Mouse (Mus musculus) liver, adult 2 months (tissue): ENCODE data around the gene Il2ra. TPM values are rescaled to one million over a fixed set of nuclear protein-coding genes. Genes with fewer than 3 reads are reported as not detected.

Source experiments
- DNase-seq: peaks from one replicate; pipeline ENCODE4 v3.0.0-alpha.2; 2011; ENCODE audit warnings: low read depth, low spot score; ENCODE audit errors: extremely low read depth
- H3K27ac ChIP-seq: fragments of 200-500 bp; replicated peaks from 2 replicates; pipeline ENCODE4 v1.5.1; 2012; ENCODE audit warnings: low read depth, mild to moderate bottlenecking, control low read depth, inconsistent platforms, low read length; ENCODE audit not compliant: insufficient read depth
- H3K27me3 ChIP-seq: fragments of 200-500 bp; 2 replicates; pipeline ENCODE4 v1.6.1; 2012; ENCODE audit warnings: mild to moderate bottlenecking, moderate library complexity, low read length, inconsistent platforms; ENCODE audit not compliant: control insufficient read depth, insufficient read depth
- H3K36me3 ChIP-seq: fragments of 200-500 bp; 2 replicates; pipeline ENCODE4 v1.6.1; 2012; ENCODE audit warnings: low read length, inconsistent platforms; ENCODE audit not compliant: control insufficient read depth, insufficient read depth
- H3K4me1 ChIP-seq: fragments of 200-500 bp; 2 replicates; pipeline ENCODE4 v1.6.1; 2011; ENCODE audit warnings: low read length; ENCODE audit not compliant: control insufficient read depth, insufficient read depth
- H3K4me3 ChIP-seq: fragments of 200-500 bp; 2 replicates; pipeline ENCODE4 v1.5.1; 2011; ENCODE audit warnings: low read depth, mild to moderate bottlenecking, control low read depth, low read length, moderate library complexity; ENCODE audit not compliant: insufficient read depth
- H3K79me2 ChIP-seq: fragments of 200-500 bp; 2 replicates; pipeline ENCODE4 v1.6.1; 2012; ENCODE audit warnings: inconsistent platforms, mild to moderate bottlenecking, low read length, moderate library complexity; ENCODE audit not compliant: control insufficient read depth, insufficient read depth
- H3K9ac ChIP-seq: fragments of 200-500 bp; 2 replicates; pipeline ENCODE4 v1.6.1; 2012; ENCODE audit warnings: low read depth, mild to moderate bottlenecking, control low read depth, inconsistent platforms, low read length
- CTCF ChIP-seq: fragments of 200-500 bp; IDR thresholded peaks from 2 replicates; pipeline ENCODE4 v1.5.1; 2011; ENCODE audit warnings: low read depth, low read length, control low read depth
- POLR2A ChIP-seq: fragments of 200-500 bp; IDR thresholded peaks from 2 replicates; pipeline ENCODE4 v1.6.1; 2011; ENCODE audit warnings: low read length, control low read depth; ENCODE audit not compliant: insufficient read depth; ENCODE audit errors: extremely low read depth
- WGBS: fragments of 180-500 bp; shearing (Covaris S2); methylation state at CpG from one replicate; pipeline ENCODE4 v1.1.7; 2018; 5-methylcytosine and 5-hydroxymethylcytosine counted together
- polyA plus RNA-seq: library from polyadenylated mRNA; depleted of rRNA; stranded (reverse); fragments of >200 nt; gene quantifications from 2 replicates; pipeline ENCODE4 v1.2.3, GENCODE M21; 2012
- total RNA-seq: library from RNA; depleted of rRNA; stranded (reverse); fragments of >200 nt; gene quantifications from 2 replicates; pipeline ENCODE4 v1.2.3, GENCODE M21; 2014

Il2ra gene
- total and polyA plus RNA-seq, 2 experiments, result 0.04 to 0.09 TPM

DNA sequence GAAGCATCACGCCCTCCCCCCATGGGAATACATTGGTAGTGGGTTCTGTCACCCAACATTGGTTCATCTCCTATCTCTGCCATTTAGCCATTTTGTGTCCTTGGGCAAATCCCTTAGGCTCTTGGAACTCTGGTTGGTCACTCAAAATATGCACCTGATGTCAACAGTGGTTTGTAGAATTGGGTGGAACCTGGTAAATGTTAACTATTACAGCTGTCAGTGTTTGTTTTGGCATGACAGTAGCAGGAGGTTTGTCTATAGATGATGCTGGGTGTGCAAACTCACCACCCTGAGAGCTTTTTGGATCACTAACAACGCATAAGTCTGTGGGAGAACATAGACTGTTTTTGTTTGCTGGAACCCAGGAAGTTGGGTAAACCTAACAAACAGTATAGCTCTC, 76.0 kb downstream of the Il2ra start:
- DNase-seq, result peak; percentile 84
- Histone ChIP-seq H3K27ac (peak overlapping the region; percentile 7), H3K79me2 (peaks cover 11% of the 10 kb centered on the region; the same call in 1 of the 2 replicates), H3K27me3 (no peaks in the 10 kb centered on the region), H3K4me3 (no peak overlapping the region), H3K9ac (no peak overlapping the region), H3K36me3 (peaks cover 69% of the 10 kb centered on the region), H3K4me1 (peaks cover 31% of the 10 kb centered on the region)
- 31% methylated on average over 2 of the region's 2 CpGs for WGBS
- TF ChIP-seq POLR2A, result no peak
- no peak for TF ChIP-seq CTCF

GRCm38 (mm10) chr2:11722564-11722963, 80.0 kb downstream of the Il2ra start:
- Histone ChIP-seq H3K79me2 (no peaks in the 10 kb centered on the region), H3K27me3 (no peaks in the 10 kb centered on the region), H3K36me3 (peaks cover 84% of the 10 kb centered on the region), H3K4me3 (no peak overlapping the region), H3K27ac (no peak overlapping the region), H3K4me1 (peaks cover 8% of the 10 kb centered on the region), H3K9ac (no peak overlapping the region)
- no peak for TF ChIP-seq CTCF
- no peak for TF ChIP-seq POLR2A
- no peak for DNase-seq
- 90% methylated on average over 9 of the region's 9 CpGs for WGBS

DNA sequence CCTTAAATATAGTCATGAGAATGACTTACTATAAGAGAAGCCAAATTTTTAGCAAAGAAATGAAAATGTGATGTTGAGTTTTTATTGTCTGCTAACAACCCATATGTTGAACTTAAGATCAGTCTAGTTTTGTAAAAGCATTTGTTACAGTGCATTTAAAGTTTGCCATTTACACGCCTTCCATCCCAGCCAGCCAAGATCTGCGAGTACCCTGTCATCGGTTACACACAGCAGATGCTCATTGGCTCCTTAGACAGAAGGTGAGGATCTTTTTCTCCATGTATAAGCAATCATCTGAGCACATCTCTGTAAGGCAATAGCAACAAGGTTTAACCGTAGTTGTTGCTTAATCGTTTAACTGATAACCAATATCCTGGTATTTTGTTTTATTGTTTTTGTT, 85.0 kb downstream of the Il2ra start:
- WGBS, result 92% methylated on average over 5 of the region's 5 CpGs
- Histone ChIP-seq H3K36me3 (peaks cover 74% of the 10 kb centered on the region), H3K4me3 (no peak overlapping the region), H3K79me2 (no peaks in the 10 kb centered on the region), H3K4me1 (no peaks in the 10 kb centered on the region), H3K27me3 (no peaks in the 10 kb centered on the region), H3K9ac (no peak overlapping the region), H3K27ac (no peak overlapping the region)
- no peak for TF ChIP-seq POLR2A
- no peak for TF ChIP-seq CTCF
- DNase-seq, result no peak

- no peaks in the 10 kb centered on the region for H3K4me1 ChIP-seq
- no peak overlapping the region for H3K4me3 ChIP-seq
- H3K27me3 ChIP-seq, result no peaks in the 10 kb centered on the region
- WGBS, result 79% methylated on average over 3 of the region's 3 CpGs
- H3K36me3 ChIP-seq, result peaks cover 69% of the 10 kb centered on the region
- no peak overlapping the region for H3K27ac ChIP-seq
- H3K9ac ChIP-seq, result no peak overlapping the region
- TF ChIP-seq POLR2A (no peak), CTCF (no peak)
- no peak for DNase-seq
- no peaks in the 10 kb centered on the region for H3K79me2 ChIP-seq
These were observed 86.5 kb downstream of the Il2ra start for GRCm38 (mm10) chr2:11729091-11729490.

DNA sequence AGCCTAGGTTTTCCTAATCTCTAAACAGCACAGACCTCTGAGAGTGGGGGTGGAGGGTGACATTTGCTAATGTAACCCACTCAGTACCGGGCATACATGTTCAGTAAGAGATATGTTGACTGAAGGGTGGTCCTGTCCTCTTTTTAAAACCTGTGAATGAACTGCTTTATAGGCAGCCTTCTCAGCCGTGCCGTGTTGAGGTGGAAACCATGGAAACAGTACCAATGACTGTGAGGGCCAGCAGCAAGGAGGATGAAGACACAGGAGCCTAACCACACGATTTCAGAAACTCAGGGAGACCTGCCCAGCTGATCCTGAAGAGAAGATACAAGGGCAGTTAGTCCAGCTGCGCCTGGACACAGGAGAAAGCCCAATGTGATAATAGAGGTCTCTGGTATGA, 90.4 kb downstream of the Il2ra start:
- H3K36me3 ChIP-seq, result peaks cover 46% of the 10 kb centered on the region
- no peak overlapping the region for H3K27ac ChIP-seq
- H3K27me3 ChIP-seq, result no peaks in the 10 kb centered on the region
- H3K9ac ChIP-seq, result no peak overlapping the region
- no peaks in the 10 kb centered on the region for H3K4me1 ChIP-seq
- no peak overlapping the region for H3K4me3 ChIP-seq
- no peaks in the 10 kb centered on the region for H3K79me2 ChIP-seq
- WGBS, result 82% methylated on average over 5 of the region's 5 CpGs
- TF ChIP-seq CTCF (no peak), POLR2A (no peak)
- DNase-seq, result no peak

- Histone ChIP-seq H3K4me3 (no peak overlapping the region), H3K79me2 (no peaks in the 10 kb centered on the region), H3K36me3 (peaks cover 28% of the 10 kb centered on the region), H3K4me1 (no peaks in the 10 kb centered on the region), H3K27me3 (no peaks in the 10 kb centered on the region), H3K27ac (no peak overlapping the region), H3K9ac (no peak overlapping the region)
- 59% methylated on average over 6 of the region's 6 CpGs for WGBS
- TF ChIP-seq CTCF (no peak), POLR2A (no peak)
- DNase-seq, result peak; percentile 43
These were observed 93.2 kb downstream of the Il2ra start for GRCm38 (mm10) chr2:11735853-11736252.

DNA sequence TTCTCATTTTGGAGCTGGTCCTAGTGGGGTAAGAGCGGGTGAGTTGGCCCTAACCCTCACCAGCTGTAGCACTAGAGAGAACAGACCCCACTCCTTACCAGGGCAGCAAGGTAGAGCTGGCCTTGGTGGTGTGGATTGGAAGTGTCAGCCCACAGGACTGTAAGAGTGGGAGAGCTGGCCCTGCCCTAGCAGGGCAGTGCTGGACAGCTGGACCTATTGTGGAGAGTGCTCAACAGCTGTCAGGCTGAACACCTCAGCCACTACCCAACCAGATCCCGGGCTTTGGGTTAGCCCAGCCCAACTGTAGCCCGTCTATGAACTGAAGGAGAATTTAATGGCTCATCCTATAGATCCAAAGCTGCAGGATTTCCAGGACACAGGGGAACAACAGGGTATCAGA, 96.2 kb downstream of the Il2ra start:
- no peak overlapping the region for H3K4me3 ChIP-seq
- H3K27me3 ChIP-seq, result no peaks in the 10 kb centered on the region
- WGBS, result 97% methylated on average over 3 of the region's 3 CpGs
- peaks cover 33% of the 10 kb centered on the region for H3K36me3 ChIP-seq
- TF ChIP-seq POLR2A (no peak), CTCF (no peak)
- DNase-seq, result no peak
- H3K4me1 ChIP-seq, result no peaks in the 10 kb centered on the region
- no peak overlapping the region for H3K9ac ChIP-seq
- no peaks in the 10 kb centered on the region for H3K79me2 ChIP-seq
- H3K27ac ChIP-seq, result no peak overlapping the region
